Mouse (Mus musculus) inflammation-experienced regulatory T-cells, adult 6 months (primary cell): ENCODE data around the gene Coro1c. TPM values are rescaled to one million over a fixed set of nuclear protein-coding genes. Genes with fewer than 3 reads are reported as not detected.

Experiments used
- ATAC-seq: one replicate; pipeline ENCODE4 v1.8.0; 2017
- polyA plus RNA-seq, 3 experiments: library from polyadenylated mRNA; unstranded; fragments of 100-300 nt; shearing (Covaris generic); gene quantifications; one replicate each; pipeline ENCODE4 v1.2.1; 2017

Gene Coro1c
- 10 to 100 TPM; 46.6 to 88.2 (median 57.2) TPM for polyA plus RNA-seq

DNA sequence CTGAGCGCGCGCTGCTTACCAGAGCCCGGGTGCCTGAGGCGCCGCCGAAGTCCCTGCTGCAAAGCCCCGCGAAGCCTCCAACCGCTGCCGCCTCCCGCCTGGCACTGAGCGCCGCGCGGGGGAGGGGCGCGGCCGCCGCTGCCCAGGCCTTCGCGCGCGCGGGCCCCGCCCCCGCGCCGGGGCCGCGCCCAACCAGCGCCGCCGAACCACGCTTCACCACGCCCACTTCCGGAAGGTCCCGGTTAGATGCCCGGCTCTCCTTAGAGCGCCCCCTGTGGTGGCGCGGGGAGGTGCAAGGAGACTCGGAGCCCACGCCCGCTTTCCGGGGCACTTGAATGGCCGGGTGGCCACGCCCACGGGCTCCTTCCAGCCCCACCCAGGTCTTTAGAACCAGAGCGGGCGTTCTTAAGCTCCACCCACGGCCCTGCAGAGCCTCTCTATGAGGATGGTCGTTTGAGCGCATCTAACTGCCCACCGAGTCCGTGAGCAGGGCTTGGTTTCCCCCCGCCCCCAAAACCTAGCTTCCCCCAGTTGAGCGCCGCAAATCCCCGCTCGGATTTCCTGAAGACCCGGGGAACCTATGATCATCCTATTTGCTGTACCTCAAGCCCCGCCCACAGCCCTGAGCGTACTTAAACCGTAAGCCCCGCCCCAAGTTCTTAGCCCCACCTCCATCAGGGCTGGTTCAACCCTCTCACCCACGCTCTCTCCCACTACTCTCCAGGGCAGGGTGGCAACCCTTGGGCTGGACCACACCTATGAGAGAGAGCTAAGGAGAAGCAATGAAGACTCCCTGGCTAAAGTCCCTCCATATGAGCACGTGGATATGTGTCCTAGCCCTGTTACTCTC, at the start of gene Coro1c:
Gene Coro1c (minus strand): TSS at position 167 of the 850 bp plus-strand sequence.
- peak; percentile 81 for ATAC-seq

DNA sequence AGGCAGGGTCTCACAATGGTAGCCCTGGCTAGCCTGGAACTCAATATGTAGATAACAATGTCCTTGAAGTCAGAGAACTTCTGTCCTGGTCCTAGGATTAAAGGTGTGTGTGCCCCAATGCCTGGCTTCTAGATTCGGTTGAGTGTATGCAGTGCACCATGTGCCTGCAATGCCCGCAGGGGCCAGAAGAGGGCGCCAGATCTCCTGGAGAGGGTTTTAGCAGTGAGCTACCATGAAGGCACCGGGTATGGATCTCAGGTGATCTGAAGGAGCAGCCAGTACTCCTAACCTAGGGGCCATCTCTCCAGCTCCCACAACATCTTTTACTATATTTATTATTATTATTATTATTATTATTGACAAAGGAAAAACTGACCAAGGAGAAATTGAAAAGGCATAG, 48.0 kb upstream of the Coro1c start:
- peak; percentile 75 for ATAC-seq

DNA sequence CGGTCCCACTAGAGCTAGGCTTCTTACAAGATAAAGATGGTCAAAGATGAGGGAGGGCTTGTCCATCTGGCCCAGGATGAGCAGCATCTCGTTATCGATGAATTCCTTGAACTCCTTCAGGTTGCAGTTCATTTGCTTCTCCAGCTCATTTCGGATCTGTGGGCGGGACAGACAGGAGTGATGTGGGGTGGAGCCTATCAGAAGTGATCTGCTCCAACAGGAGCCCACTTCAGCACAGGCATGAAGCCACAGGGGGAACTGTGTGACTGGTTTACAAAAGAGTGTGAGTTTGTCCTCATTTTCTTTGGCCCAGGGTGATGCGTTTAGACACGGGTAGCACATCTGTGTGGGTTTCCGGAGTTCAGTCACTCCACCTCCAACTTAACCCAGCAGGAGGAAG, 47.1 kb upstream of the Coro1c start:
- no peak for ATAC-seq

DNA sequence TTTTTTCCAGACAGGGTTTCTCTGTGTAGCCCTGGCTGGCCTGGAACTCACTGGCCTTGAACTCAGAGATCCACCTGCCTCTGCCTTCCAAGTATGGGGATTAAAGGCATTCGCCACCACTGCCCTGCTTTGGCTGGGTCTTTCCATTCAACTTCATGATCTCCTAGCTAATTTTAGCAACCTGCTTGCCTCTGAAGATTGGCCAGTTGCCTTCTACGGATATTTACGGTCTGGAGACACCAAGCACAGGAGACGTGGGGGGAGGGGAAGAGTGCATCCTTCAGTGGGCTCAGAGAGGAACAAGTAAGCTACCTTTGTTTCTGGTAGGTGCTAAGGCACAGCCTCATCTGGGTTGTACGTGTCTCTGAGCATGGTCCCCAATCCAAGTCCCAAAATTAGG, 46.7 kb upstream of the Coro1c start:
- ATAC-seq, result no peak

DNA sequence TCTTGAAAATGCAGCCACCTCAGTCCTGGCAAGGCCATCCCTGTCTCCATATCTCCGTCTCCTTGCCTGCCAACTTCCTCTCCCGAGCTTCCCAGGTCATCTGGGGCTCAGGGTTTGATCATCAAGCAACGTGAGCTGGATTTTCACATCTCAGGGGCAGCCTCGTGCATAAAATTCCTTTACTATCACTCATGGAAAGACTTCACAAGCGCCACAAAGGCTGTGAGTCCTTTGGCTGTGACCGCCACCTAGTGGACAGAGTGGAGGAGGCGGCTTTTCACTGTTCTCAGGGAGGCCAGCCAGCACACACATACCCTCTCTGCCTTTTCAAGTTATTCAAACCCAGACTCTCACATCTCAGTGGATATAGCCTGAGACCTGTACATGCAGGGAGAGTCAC, 45.9 kb upstream of the Coro1c start:
- peak; percentile 75 for ATAC-seq

DNA sequence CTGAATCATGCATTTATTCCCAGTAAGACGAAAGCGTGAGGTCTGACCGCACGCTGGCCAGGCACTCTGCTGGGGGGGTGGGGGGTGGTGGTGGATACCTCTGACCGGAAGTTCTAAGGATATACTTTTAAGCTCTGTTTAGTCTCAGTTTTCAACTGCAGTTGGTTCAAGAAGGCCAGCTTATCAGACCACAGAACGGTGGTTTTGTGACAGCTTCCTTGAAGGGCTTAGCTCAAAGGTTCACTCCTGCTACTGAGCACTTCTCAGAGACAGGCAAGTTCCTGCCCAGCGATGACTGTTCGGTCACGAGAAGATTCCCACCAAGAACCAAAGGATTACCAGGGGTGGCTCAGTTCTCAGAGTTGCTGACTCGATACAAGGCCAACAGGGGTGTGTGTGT, 44.0 kb upstream of the Coro1c start:
- no peak for ATAC-seq

DNA sequence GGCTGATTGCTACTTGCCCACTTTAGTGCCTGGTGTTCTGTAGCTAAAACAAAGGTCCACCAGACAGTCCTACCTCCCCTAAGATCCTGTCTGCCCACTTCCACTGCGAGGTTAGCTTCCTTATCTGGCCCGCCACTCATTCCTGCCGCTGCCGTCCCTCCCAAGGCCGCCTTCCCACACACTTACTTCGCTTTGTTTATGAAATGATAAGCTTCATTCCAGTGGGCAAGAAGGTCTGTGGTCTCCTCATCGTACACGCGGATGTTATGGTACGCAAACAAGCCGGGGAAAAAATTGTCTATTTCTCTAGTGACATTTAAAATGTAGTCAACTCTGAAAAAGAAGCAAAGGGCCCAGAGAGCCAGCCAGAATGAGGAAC, 43.1 kb upstream of the Coro1c start:
- no peak for ATAC-seq

DNA sequence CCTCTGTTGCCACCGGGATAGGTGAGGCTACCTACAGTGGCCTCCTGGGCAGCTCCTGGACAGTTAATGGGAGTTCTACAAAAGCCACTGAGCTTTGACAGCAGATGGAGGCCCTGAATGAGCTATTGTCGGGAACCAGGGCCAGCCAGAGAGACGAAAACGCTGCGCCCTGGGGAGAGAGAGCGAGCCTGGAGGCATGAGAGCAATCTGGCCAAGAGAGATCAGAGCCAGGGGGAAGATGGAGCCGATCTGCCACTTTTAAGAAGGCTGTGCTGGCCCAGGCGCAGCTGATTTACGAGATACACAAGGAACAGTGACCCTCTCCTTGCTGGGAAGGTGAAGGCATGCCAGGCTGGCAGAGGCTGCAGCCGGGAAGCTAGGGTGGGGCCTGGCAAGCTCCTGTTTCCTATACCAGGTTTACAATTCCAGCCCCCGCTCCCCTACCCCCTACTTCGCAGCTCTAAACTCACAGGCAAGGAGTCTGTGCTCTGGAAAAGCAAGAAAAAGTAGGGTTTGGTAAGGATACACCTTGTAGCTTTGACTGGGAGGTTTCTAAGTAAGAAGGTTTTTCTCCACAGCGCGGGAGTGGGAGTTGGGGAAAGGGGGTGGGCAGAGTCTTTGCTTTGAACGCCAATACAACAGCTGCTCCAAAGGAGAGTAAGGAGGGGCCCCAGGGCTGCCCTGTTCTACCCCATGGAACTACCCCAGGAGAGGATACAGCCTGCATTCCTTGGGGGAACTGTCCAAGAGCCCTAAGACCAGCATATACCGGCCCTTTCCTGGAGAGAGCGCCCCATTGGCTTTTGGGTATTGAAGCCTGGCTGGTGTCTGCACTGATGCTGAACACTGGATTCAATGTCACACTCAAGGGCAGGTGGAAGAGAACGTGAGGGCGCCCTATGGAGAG, 42.5 kb upstream of the Coro1c start:
- no peak for ATAC-seq

DNA sequence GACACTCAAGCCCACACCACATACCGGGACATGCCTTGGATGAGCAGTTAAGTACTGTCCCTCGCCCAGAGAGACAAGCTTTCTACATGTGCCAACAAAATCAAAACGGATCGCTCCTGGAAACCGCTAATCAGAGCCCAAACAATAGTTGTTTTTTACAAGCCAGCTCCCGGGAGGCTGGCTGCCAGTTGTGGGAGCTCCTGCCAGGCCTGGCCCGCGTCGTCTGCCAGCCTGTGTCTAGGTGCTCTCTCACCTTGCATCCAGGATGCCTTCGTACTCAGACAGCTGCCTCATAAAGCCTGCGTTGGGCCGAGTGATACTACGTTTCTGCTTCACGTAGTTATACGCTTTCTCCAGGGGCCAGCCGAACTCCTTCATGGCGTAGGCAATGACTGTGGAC, 41.6 kb upstream of the Coro1c start:
- no peak for ATAC-seq

DNA sequence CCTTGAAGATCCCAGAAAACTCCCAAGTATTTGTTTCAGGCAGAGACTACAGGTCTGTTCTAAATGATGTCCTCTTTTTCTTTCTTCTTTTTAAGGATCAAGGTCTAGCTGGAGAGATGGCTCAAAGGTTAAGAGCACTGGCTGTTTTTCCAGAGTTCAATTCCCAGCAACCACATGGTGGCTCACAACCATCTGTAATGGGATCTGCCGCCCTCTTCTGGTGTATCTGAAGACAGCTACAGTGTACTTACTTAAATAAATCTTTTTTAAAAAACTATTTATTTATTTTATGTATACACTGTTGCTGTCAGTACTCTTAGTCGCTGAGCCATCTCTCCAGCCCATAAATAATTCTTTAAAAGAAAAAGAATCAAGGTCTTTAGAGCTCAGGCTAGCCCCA, 38.7 kb upstream of the Coro1c start:
- ATAC-seq, result no peak

DNA sequence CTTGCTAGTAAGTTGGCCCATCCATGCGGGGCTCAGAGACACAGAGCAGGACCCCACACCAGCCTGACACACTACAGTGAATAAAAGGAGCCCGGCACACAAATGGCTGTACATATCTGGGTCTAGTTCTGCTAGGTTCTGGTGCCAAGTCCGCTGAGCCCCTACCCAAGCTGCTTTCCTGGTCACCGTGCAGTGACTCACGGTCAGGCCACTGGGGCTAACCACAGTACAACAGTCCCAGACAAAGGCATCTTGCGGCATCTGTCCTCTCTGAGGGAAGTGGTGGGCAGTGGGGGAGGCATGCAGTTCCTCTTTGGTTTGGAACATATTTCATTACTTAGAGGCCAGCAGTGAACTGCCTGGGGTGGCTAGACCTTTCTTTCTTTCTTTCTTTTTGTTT, 36.6 kb upstream of the Coro1c start:
- no peak for ATAC-seq

DNA sequence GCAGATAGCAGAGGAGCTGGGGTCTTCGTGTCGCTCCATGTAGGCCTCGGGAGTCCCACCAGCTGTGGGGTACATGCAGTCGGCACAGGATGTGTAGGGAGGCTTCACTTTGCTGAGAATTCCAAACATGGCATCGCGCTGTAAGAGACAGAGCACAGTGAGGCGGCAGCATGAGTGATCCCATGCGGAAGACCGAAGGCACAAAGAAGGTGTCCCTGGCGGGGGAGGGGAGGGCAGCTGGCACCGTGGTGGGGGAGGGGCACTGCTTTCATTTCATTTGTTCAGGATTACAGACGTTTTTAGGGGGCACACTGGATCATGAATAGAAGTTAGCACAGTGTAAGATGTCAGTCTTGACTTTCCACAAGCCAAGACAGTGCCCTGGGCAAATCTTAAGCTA, 34.8 kb upstream of the Coro1c start:
- ATAC-seq, result no peak

DNA sequence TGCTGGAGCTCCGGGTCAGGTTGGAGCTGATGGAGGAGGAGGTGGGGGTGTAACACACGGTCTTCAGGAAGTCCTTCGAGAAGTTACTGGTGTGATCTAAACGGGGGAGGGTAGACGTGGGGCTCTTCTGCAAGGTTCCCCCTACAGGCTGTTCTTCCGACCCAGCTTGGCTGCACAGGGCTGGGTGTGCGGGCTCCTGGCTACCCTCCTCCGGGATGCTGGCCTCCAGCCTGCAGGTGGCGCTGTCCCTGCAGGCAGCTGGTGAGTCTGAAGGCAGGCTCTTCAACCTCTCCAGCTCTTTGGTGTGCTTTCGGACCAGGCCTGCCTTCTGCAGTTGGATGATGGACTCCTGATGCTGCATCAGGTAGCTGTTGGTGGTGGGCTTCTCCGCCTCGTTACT, 34.0 kb upstream of the Coro1c start:
- ATAC-seq, result no peak

DNA sequence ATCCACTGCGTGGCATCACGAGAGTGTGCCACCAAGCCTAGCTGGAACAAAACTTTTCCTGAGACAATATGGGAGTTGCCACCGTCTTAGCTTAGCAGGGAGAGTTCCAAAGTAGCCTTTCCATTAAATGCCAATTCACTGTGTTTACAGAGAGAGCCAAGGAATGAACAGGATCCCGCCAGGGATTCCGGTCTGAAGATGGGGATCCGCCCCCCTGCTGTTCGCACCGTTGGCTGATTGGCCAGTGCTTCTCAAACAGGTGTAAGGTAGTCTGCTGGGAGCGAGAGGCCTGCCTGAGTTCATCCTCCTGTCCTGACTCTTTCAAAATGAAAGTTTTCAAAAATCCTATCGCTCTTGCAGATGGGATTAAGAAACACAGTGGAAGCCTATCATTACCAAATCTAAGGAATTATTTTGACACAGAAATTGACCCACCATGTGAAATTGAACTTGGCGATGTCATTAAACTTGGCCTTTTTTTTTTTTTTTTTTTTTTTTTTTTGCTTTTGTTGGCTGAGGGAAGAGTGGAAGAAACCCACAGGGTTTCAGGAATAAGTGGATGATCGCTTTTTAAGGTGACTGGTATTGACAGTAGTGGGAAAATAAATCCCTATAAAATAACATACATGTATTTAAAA, 30.8 kb upstream of the Coro1c start:
- ATAC-seq, result no peak

DNA sequence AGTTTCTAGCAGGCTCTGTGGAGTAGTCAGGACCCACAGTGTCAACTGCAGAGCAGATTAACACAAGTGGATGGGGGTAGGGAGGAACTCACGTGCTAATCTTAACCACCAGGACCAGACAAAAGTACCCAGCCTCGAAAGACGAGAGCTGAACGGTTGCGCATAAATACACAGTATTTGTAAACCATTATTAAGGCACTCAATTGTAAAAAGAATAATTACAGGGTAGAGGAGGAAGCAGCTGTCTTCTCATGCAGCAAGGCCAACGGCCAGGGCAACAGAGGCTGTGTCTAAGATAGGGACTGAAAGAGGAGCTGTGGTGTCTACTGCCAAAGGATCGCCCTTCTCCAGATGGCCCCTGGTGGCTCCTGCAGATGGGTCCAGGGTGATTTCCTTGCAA, 29.1 kb upstream of the Coro1c start:
- no peak for ATAC-seq

DNA sequence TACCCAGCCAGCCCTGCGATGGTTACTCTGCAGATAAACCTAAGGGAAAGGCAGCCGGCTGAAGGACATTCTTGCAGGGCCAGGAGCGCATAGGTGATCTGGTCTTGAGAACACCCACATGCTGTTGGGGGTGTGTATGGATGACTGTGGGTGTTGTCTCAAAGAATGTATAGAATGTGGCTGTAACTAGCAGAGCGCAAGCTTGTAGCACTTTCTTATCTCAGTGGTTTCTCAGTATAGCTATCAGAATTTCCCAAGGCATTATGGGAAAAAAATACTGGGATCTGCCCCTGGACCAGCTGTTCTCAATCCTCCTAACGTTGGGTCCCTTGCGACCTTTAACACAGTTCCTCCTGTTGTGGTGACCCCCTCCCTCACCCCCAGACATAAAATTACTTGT, 25.3 kb upstream of the Coro1c start:
- ATAC-seq, result no peak

DNA sequence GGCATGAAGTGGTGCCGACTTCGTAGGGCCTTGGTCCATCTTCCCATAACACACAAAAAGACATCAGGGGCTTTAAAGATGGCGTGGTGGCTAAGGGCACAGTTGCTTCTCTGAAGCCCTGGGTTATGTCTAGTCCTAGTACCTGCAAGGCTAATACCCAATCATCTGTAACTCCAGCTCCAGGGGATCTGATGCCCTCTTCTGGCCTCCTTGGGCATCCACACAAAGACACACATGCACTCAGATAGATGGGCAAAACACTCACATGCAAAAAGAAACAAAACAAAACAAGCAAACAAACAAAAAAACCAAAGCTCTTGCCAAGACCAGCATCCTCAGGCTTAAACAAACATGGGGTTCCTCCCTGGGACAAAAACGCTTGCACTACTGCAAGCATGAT, 24.9 kb upstream of the Coro1c start:
- ATAC-seq, result no peak

DNA sequence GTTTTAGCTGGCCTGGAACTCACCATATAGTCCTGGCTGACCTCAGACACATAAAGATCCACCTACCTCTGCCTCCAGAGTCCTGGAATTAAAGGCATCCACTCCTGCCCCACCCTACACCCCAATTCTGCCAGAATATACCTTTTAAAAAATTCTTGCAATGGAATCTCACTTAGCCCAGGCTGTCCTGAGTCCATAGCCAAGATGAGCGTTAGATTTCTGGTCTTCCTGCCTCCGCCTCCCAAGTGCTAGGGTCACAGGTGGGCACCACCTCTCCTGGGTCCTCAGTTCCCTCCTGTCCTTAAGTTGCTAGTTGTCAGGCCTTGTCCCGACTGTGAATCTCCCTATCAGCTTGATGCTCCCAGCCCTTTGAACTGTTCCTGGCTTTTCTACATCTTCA, 23.8 kb upstream of the Coro1c start:
- no peak for ATAC-seq

DNA sequence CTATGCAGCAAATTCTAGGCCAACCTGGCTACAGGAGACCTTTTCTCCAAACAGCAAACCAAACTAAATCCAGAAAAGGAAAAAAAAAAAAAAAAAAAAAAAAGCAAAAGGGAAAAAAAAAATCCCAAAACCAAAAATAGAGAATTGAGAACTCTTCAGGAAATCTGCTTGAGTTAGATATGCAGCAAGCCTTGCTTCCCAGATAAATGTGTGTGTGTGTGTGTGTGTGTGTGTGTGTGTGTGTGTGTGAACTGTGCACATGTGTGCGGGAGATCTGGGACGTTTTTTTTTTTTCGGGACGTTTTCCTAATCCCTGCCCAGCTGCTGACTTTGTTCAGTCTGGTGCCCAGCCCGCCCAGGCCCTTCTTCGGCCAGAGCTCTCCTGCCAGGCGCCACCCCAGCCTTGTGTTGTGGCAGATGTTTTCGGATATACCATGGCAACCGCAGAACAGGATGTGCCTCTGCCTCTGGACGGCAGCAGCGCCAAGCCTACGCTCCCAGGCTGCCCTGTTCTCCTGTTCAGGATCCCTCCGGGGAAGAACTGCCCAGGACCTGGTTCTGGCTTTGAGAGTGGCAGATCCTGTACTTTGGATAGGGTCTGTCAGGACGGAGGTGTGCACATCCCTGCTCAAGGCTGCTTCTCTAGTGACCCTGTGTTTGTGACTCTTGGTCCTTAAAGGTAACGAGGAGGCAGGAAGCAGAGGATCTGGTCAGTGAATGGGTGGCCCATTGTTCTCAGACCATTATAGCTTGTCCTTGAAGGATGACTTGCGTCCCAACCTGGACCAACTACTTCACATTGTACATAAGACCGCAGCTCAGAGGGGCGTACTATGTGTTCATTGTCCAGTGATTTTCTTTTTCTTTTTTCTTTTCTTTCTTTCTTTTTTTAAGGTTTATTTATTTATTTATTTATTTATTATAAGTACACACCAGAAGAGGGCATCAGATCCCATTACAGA, 22.4 kb upstream of the Coro1c start:
- peak; percentile 56 for ATAC-seq

DNA sequence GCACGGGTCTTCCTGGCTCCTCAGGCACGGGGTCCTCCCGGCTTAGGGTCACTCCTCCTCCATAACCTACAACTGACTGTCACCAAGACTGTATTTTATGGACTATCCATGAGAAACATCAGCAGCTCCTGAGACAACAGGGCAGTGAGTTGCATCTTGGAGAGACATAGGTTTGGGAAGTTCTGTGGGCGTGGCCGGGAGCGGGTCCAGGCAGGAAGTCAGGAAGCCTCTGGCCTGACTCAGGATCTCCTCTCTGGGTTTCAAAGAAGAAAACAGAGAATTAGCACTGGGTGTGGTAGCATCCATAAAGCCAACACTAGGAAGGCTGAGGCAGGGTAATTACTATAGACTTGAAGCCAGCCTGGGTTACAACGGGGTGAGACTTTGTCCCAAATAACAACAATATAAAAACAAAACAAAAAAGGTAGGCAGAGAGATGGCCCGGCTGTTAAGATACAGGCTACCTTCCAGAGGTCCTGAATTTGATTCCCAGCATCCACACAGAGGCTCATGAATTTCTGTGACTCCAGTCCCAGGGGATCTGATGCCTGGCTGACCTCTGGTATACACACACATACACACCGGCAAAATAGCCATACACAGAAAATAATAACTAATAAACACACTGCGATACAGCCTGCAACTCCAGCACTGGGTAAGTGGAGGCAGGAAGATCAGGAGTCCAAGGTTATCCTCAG, 21.5 kb upstream of the Coro1c start:
- no peak for ATAC-seq

DNA sequence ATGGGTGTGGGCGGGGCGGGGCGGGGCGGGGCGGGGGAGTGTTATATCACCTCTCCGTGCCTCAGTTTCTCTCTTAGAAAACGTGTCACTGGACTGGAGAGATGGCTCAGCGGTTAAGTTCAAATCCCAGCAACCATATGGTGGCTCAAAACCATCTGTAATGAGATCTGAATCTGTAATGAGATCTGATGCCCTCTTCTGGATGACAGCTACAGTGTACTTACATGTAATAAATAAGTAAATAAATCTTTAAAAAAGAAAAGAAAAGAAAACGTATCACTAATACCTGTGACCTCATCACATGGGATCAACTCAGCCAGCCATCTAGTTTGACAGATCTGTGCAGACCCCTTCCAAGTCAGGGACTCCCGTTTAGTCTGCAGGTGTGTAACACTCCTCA, 21.0 kb upstream of the Coro1c start:
- ATAC-seq, result no peak

DNA sequence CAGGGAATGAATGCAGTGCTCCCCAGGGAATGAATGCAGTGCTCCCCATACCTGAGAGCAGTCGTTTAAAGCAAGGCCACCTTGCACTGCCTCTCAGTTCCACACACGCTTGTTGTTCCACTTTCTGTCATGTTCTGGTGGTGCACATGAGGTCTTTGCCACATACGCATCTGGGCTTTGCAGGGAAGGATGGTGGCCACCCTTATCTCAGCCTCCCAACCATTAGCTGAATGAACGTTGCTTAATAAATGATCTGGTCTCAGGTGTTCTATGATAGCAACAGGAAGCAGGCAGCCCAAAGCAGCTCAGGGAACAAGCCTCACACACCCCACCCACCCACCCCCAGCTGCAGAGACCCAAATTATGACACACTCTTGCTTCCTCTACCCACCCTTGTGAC, 16.1 kb upstream of the Coro1c start:
- no peak for ATAC-seq
